Mouse (Mus musculus) kidney, postnatal 36 days (tissue): ENCODE measurements around the gene Prkcb.

ENCODE experiments used
- DNase-seq, 2 experiments: peaks; one replicate each; pipeline ENCODE4 v3.0.0; 2021 to 2022; ENCODE audit warnings: mixed read lengths in 2 of 2

Prkcb gene

GRCm38 (mm10) chr7:122327942-122328341, 39.4 kb downstream of the Prkcb start:
- DNase-seq: no peak

GRCm38 (mm10) chr7:122328466-122328865, 39.9 kb downstream of the Prkcb start:
- no peak for DNase-seq

- no peak for DNase-seq
Observed at GRCm38 (mm10) chr7:122329588-122329987, 41.0 kb downstream of the Prkcb start.

- DNase-seq: no peak
Observed at GRCm38 (mm10) chr7:122333686-122334085, 45.1 kb downstream of the Prkcb start.

GRCm38 (mm10) chr7:122337302-122337701, 48.8 kb downstream of the Prkcb start:
- DNase-seq: no peak

- no peak for DNase-seq
Observed at GRCm38 (mm10) chr7:122338055-122338454, 49.5 kb downstream of the Prkcb start.

GRCm38 (mm10) chr7:122339476-122339875, 50.9 kb downstream of the Prkcb start:
- no peak for DNase-seq

GRCm38 (mm10) chr7:122341813-122342212, 53.3 kb downstream of the Prkcb start:
- no peak for DNase-seq

GRCm38 (mm10) chr7:122344656-122345055, 56.1 kb downstream of the Prkcb start:
- no peak for DNase-seq

GRCm38 (mm10) chr7:122346251-122347242, 58.0 kb downstream of the Prkcb start:
- no peak for DNase-seq

- DNase-seq: no peak
Observed at GRCm38 (mm10) chr7:122347433-122347832, 58.9 kb downstream of the Prkcb start.

- DNase-seq: no peak
Observed at GRCm38 (mm10) chr7:122349961-122350360, 61.4 kb downstream of the Prkcb start.

- DNase-seq: no peak
Observed at GRCm38 (mm10) chr7:122350741-122351140, 62.2 kb downstream of the Prkcb start.

GRCm38 (mm10) chr7:122351816-122352215, 63.3 kb downstream of the Prkcb start:
- DNase-seq: no peak

GRCm38 (mm10) chr7:122352566-122353277, 64.2 kb downstream of the Prkcb start:
- no peak for DNase-seq

- DNase-seq: no peak
Observed at GRCm38 (mm10) chr7:122353329-122353728, 64.8 kb downstream of the Prkcb start.

GRCm38 (mm10) chr7:122356941-122357340, 68.4 kb downstream of the Prkcb start:
- DNase-seq: no peak

GRCm38 (mm10) chr7:122357847-122358246, 69.3 kb downstream of the Prkcb start:
- peak in 1 of 2 experiments; percentile 11 for DNase-seq

- DNase-seq: no peak
Observed at GRCm38 (mm10) chr7:122366635-122367034, 78.1 kb downstream of the Prkcb start.

GRCm38 (mm10) chr7:122367303-122368007, 78.9 kb downstream of the Prkcb start:
- DNase-seq: no peak

- no peak for DNase-seq
Observed at GRCm38 (mm10) chr7:122370488-122370887, 81.9 kb downstream of the Prkcb start.

- DNase-seq: no peak
Observed at GRCm38 (mm10) chr7:122371947-122372346, 83.4 kb downstream of the Prkcb start.

GRCm38 (mm10) chr7:122372349-122372748, 83.8 kb downstream of the Prkcb start:
- no peak for DNase-seq
